Mouse (Mus musculus) liver, embryonic 11.5 days (tissue): ENCODE data around the gene Ubxn6. TPM values are rescaled to one million over a fixed set of nuclear protein-coding genes. Genes with fewer than 3 reads are reported as not detected.
"Not testable (repeated sequence)": the region's sequence is repeated elsewhere in the genome, so short reads cannot be mapped to it uniquely, and the experiment has no call there.

Source experiments
- ATAC-seq: fragments of 200-750 bp; cut with Nextera tagmentation; replicated peaks from 2 replicates; pipeline ENCODE4 v1.8.0; 2017; ENCODE audit warnings: moderate number of reproducible peaks, mild to moderate bottlenecking, moderate TSS enrichment, moderate library complexity; ENCODE audit not compliant: low FRiP score
- DNase-seq: peaks from one replicate; pipeline ENCODE4 v3.0.0-alpha.2; 2017; ENCODE audit warnings: low spot score
- H3K27ac ChIP-seq: fragments of 300-500 bp; sonication (generic); 2 replicates; pipeline ENCODE4 v1.5.1; 2014; ENCODE audit warnings: mild to moderate bottlenecking, low read depth, low read length, control low read depth
- H3K27me3 ChIP-seq: fragments of 300-500 bp; sonication (generic); replicated peaks from 2 replicates; pipeline ENCODE4 v1.6.1; 2014; ENCODE audit warnings: low read length, mixed read lengths; ENCODE audit not compliant: control insufficient read depth, insufficient read depth
- H3K36me3 ChIP-seq: fragments of 300-500 bp; sonication (generic); 2 replicates; pipeline ENCODE4 v1.6.1; 2014; ENCODE audit warnings: mild to moderate bottlenecking, low read length, moderate library complexity, mixed read lengths; ENCODE audit not compliant: control insufficient read depth, insufficient read depth
- H3K4me1 ChIP-seq: fragments of 300-500 bp; sonication (generic); replicated peaks from 2 replicates; pipeline ENCODE4 v1.6.1; 2014; ENCODE audit warnings: low read length, mixed read lengths; ENCODE audit not compliant: control insufficient read depth, insufficient read depth
- H3K4me2 ChIP-seq: fragments of 300-500 bp; sonication (generic); 2 replicates; pipeline ENCODE4 v1.6.1; 2014; ENCODE audit warnings: mild to moderate bottlenecking, control low read depth, moderate library complexity
- H3K4me3 ChIP-seq: fragments of 300-500 bp; sonication (generic); 2 replicates; pipeline ENCODE4 v1.5.1; 2014; ENCODE audit warnings: low read depth, low read length, control low read depth
- H3K9ac ChIP-seq: fragments of 300-500 bp; sonication (generic); 2 replicates; pipeline ENCODE4 v1.6.1; 2014; ENCODE audit warnings: low read depth, low read length, control low read depth
- H3K9me3 ChIP-seq: fragments of 300-500 bp; sonication (generic); 2 replicates; pipeline ENCODE4 v1.6.1; 2016; ENCODE audit warnings: low read length, inconsistent platforms, mixed read lengths; ENCODE audit not compliant: control insufficient read depth
- WGBS: fragments of 180-500 bp; shearing (Covaris S2); extraction: QIAGEN DNeasy Blood & Tissue Kit; methylation state at CpG from one replicate; pipeline ENCODE4 v1.1.7; 2014; 5-methylcytosine and 5-hydroxymethylcytosine counted together
- polyA plus RNA-seq: library from polyadenylated mRNA; unstranded; fragments of >200 nt; fragmentation: Nextera tagmentation; extraction: Ambion mirVana; gene quantifications from 2 replicates; pipeline ENCODE4 v1.2.1, GENCODE M21; 2014

Gene Ubxn6
- polyA plus RNA-seq, 1 experiment from 2014 or later: 25.7 TPM

DNA sequence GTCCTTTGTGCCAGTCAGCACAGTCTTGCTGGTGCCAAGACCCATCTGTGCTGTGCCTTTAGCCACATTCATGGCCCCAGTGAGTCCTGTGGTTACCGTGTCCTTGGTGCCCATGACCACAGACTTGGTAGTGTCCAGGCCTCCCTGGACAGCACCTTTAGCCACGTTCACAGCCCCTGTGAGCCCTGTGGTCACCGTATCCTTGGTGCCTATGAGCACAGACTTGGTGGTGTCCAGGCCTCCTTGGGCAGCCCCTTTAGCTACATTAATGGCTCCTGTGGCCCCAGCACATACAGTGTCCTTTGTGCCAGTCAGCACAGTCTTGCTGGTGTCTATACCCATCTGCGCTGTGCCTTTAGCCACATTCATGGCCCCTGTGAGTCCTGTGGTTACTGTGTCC is 31.6 kb upstream of the Ubxn6 start:
- not testable (repeated sequence) for ATAC-seq, DNase-seq, H3K4me2 ChIP-seq, H3K9ac ChIP-seq, H3K4me3 ChIP-seq, H3K27me3 ChIP-seq, H3K4me1 ChIP-seq, H3K9me3 ChIP-seq, H3K27ac ChIP-seq
- peaks cover 11% of the 10 kb centered on the region for H3K36me3 ChIP-seq
- 92% methylated on average over 4 of the region's 4 CpGs for whole genome bisulfite sequencing

DNA sequence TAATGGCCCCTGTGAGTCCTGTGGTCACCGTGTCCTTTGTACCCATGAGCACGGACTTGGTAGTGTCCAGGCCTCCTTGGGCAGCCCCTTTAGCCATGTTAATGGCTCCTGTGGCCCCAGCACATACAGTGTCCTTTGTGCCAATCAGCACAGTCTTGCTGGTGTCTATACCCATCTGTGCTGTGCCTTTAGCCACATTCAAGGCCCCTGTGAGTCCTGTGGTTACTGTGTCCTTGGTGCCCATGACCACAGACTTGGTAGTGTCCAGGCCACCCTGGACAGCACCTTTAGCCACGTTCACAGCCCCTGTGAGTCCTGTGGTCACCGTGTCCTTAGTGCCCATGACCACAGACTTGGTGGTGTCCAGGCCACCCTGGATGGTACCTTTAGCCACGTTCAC is 30.0 kb upstream of the Ubxn6 start:
- peaks cover 23% of the 10 kb centered on the region for H3K36me3 ChIP-seq
- H3K4me3 ChIP-seq, DNase-seq, ATAC-seq, H3K27ac ChIP-seq, H3K9me3 ChIP-seq, H3K9ac ChIP-seq, H3K27me3 ChIP-seq, H3K4me1 ChIP-seq, H3K4me2 ChIP-seq: not testable (repeated sequence)
- WGBS: 90% methylated on average over 2 of the region's 5 CpGs

DNA sequence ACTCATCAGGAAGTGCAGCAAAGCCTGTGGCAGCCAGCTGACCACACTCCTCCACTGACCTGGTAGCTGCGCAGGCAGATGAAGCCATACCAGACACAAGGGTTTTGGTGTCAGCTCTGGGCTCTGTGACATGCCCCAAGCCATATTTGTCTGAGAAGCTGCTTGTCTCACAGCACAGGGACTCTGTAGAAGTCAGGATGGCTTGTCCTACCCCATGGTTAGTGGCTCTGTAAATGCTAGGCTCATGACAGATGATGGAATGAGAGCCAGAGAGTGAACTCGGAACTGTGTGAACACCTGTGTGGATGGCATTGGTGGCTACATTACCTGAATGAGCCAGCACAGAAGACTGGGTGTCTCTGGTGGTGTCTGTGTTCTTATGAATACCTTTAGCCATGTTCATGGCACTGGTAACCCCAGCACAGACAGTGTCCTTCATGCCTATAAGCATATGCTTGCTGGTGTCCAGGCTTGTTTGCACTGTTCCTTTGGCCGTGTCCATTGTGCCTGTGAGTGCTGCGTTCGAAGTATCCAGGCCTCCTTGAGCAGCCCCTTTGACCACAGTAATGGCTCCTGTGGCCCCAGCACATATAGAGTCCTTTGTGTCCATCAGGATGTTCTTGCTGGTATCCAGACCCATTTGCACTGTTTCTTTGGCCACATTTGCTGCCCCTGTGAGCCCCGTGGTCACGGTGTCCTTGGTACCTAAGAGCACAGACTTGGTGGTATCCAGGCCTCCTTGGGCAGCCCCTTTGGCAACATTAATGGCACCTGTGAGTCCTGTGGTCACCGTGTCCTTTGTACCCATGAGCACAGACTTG is 28.8 kb upstream of the Ubxn6 start:
- WGBS: 97% methylated on average over 8 of the region's 8 CpGs
- DNase-seq (no peak), ATAC-seq (no peak)
- Histone ChIP-seq H3K4me2 (no peak overlapping the region), H3K4me3 (no peak overlapping the region), H3K27me3 (no peaks in the 10 kb centered on the region), H3K27ac (no peak overlapping the region), H3K9ac (no peak overlapping the region), H3K9me3 (no peaks in the 10 kb centered on the region), H3K4me1 (no peaks in the 10 kb centered on the region), H3K36me3 (peaks cover 30% of the 10 kb centered on the region)

DNA sequence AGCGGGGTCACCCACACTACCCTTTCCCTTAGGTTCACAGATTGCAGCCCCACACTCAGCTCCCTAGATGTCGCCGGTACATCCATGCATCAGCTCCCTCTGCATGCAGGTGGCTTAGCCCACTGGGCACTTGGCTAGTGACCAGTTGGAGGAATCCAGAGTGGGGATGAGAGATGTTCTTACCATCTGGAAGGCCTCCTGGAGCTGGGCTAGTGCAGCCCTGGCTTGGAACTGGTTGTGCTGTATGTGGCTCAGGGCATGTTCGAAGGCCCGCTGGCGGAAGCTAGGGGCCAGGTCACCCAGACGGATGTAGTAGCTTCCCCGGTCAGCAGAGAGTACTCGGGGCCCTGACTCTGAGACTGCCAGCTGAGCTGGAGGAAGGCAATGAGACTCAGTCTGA is 28.1 kb upstream of the Ubxn6 start:
- Histone ChIP-seq H3K36me3 (peaks cover 37% of the 10 kb centered on the region), H3K4me1 (no peaks in the 10 kb centered on the region), H3K27me3 (no peaks in the 10 kb centered on the region), H3K9ac (no peak overlapping the region), H3K4me3 (no peak overlapping the region), H3K4me2 (no peak overlapping the region), H3K27ac (no peak overlapping the region), H3K9me3 (no peaks in the 10 kb centered on the region)
- 93% methylated on average over 9 of the region's 9 CpGs for WGBS
- DNase-seq (no peak), ATAC-seq (no peak)

DNA sequence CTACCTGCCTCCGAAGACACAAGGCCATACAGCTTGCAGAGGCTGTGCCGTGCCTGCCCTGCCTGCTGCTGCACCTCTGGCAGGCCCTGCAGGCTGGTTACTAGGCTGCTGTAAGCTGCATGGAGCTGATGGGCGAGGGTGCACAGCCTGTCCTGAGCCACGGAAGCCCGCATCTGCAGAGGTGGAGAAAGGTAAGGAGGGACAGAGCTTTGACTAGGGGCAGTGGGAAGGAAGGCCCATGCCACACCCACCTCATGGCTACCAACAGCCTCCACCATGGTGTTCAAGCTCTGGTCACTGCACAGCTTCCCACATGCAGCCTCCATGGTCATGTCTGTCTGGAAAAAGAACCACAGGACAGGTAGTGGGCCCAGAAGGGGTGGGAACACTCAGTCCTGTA is 27.3 kb upstream of the Ubxn6 start:
- H3K27me3 ChIP-seq: no peaks in the 10 kb centered on the region
- no peaks in the 10 kb centered on the region for H3K4me1 ChIP-seq
- WGBS: 82% methylated on average over 5 of the region's 5 CpGs
- no peak overlapping the region for H3K4me2 ChIP-seq
- H3K27ac ChIP-seq: no peak overlapping the region
- ATAC-seq (no peak), DNase-seq (no peak)
- H3K4me3 ChIP-seq: no peak overlapping the region
- no peaks in the 10 kb centered on the region for H3K9me3 ChIP-seq
- peaks cover 45% of the 10 kb centered on the region for H3K36me3 ChIP-seq
- H3K9ac ChIP-seq: no peak overlapping the region

DNA sequence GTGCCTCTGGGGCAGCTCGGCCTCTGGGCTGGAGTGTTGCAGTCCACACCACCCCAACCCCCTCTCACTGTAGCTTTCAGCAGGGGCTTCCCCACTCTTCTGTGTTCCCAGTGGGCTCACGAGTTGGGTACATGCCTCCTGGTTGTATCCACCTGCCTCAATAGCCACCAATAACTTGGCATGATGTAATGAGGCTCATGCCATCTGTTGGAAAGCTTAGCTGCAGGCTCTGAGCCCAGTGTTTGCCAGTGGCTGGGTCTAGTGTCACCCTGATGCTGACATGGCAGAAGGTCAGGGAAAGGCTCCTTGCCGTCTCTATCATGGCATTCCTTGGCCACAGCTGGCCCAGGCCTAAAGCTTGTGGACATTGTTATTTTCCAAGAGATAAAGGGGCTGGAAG is 26.0 kb upstream of the Ubxn6 start:
- Histone ChIP-seq H3K27ac (no peak overlapping the region), H3K4me1 (no peaks in the 10 kb centered on the region), H3K4me3 (no peak overlapping the region), H3K36me3 (peaks cover 55% of the 10 kb centered on the region), H3K4me2 (no peak overlapping the region), H3K27me3 (no peaks in the 10 kb centered on the region), H3K9ac (no peak overlapping the region), H3K9me3 (no peaks in the 10 kb centered on the region)
- WGBS: 88% methylated on average over 3 of the region's 3 CpGs
- DNase-seq (no peak), ATAC-seq (no peak)

DNA sequence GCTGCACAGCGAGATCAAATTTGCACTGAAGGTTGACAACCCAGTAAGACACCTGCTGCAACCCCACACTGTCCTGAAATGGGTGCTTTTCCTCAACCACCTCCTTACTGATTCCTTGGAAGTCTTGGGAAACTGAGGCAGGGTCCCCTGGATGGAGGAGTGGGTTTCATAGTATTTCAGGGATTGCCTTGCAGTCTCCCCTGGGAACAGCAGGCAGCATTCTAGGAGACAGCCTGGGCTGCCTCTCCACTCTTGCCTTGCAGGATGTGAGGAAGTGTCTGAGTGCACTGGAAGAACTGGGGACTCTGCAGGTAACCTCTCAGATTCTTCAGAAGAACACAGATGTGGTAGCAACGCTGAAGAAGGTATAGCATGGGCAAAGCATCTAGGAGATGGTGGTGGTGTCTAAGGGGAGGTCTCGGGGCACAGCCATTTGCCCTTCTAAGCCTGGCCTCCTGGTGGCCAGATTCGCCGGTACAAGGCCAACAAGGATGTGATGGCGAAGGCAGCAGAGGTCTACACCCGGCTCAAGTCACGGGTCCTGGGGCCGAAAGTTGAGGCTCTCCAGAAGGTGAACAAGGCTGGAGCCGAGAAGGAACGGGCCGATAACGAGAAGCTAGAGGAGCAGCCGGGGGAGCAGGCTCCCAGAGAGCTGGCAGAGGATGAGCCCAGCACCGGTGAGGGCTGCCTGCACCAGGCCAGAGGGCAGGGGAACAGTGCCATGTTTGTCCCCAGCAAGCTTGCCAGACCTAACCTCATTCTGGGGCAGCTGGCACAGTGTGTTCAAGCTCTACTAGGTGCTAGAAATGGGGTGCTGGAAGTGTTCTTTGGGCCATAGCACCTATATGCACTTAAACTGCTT is 24.1 kb upstream of the Ubxn6 start:
- Histone ChIP-seq H3K9me3 (no peaks in the 10 kb centered on the region), H3K9ac (no peak overlapping the region), H3K27me3 (no peaks in the 10 kb centered on the region), H3K36me3 (peaks cover 59% of the 10 kb centered on the region), H3K4me1 (no peaks in the 10 kb centered on the region), H3K4me3 (no peak overlapping the region), H3K4me2 (no peak overlapping the region), H3K27ac (no peak overlapping the region)
- 87% methylated on average over 15 of the region's 15 CpGs for WGBS
- ATAC-seq (0 out of 2 replicates have a peak, but pooled peaks have one; percentile 19), DNase-seq (no peak)

DNA sequence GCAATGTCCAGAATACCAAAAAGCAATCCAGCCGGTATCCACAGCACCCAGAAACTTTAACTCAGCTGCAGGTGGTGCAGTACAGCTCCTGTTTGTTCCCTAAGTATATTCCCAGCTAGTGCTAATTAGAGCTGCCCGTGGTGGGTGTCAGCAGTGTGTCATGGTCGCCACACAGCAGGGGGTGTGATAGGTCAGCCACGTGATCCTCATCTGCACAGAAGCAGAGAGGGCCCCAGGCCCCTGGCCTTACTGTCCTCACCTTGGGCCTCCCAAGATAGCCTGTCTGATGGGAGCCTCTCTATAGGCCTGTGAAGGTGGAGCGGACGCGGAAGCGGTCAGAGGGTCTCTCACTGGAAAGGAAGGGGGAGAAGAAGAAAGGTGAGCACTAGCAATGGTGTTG is 23.4 kb upstream of the Ubxn6 start:
- no peak overlapping the region for H3K4me2 ChIP-seq
- H3K9me3 ChIP-seq: no peaks in the 10 kb centered on the region
- DNase-seq (no peak), ATAC-seq (no peak)
- no peak overlapping the region for H3K9ac ChIP-seq
- peaks cover 62% of the 10 kb centered on the region for H3K36me3 ChIP-seq
- H3K4me3 ChIP-seq: no peak overlapping the region
- no peak overlapping the region for H3K27ac ChIP-seq
- no peaks in the 10 kb centered on the region for H3K27me3 ChIP-seq
- 89% methylated on average over 8 of the region's 8 CpGs for WGBS
- no peaks in the 10 kb centered on the region for H3K4me1 ChIP-seq
